In the genomic region with DNA sequence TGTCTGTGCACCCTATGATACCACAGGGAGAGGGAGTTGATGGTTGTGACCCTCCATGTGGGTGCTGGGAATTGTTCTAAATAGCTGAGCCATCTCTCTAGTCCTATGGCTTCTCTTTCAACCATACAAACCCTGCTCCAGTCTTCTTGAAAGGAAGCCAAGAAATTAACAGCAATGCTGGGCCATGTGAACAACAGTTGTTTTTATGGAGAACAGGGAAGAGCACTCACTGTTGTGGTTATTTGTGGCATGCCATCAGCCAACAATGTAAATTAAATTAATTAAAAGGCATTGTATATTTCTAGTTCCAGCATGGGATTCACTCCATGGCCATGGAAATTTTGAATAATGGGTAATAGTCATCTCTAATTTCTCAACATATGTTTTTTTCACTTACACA, we compare ENCODE assay signal across 25 mouse cellular contexts.
A peak's percentile ranks its signal among the peaks of the same experiment; 100 is the strongest.
DNase-seq lines count a peak whose midpoint lies in the region; ATAC-seq lines count a peak whose summit lies in the region.
"Had no signal": no experiment of that assay in that cellular context is flagged by ENCODE, and none has a peak within 500 bp of the region (broad histone marks: within the 10 kb centered on the region; RNA-seq: fewer than 3 reads in every experiment).

No protein-coding gene starts in this region.

- no peak overlapping the region for H3K27ac ChIP-seq in embryonic facial prominence, embryonic 14.5 days (replicated peaks; ENCODE audit: low read depth, low read length)
- H3K27ac ChIP-seq in embryonic facial prominence, embryonic 10.5 days (replicated peaks), result no peak overlapping the region
- H3K27ac ChIP-seq: embryonic facial prominence, embryonic 12.5 days; forebrain, embryonic 12.5 days had no signal

- no peaks in the 10 kb centered on the region for H3K4me1 ChIP-seq in embryonic facial prominence, embryonic 14.5 days (ENCODE audit: control insufficient read depth, insufficient read depth, low read length)
- no peaks in the 10 kb centered on the region for H3K4me1 ChIP-seq in embryonic facial prominence, embryonic 10.5 days
- H3K4me1 ChIP-seq: embryonic facial prominence, embryonic 12.5 days had no signal

- no peak overlapping the region for H3K4me3 ChIP-seq in embryonic facial prominence, embryonic 14.5 days (ENCODE audit: low read depth, low read length)
- H3K4me3 ChIP-seq in embryonic facial prominence, embryonic 10.5 days, result no peak overlapping the region
- H3K4me3 ChIP-seq: embryonic facial prominence, embryonic 12.5 days; forebrain, embryonic 12.5 days; forebrain, embryonic 15.5 days had no signal

- no peak overlapping the region for H3K9ac ChIP-seq in embryonic facial prominence, embryonic 14.5 days (ENCODE audit: low read depth, low read length)
- H3K9ac ChIP-seq: embryonic facial prominence, embryonic 12.5 days; forebrain, embryonic 12.5 days; forebrain, embryonic 15.5 days; forebrain, postnatal 0 days had no signal

- H3K9me3 ChIP-seq in embryonic facial prominence, embryonic 14.5 days (ENCODE audit: control insufficient read depth, low read length), result no peaks in the 10 kb centered on the region
- H3K9me3 ChIP-seq in embryonic facial prominence, embryonic 10.5 days, result no peaks in the 10 kb centered on the region
- H3K9me3 ChIP-seq: embryonic facial prominence, embryonic 12.5 days; forebrain, embryonic 12.5 days; forebrain, embryonic 15.5 days had no signal

- DNase-seq in embryonic facial prominence, embryonic 14.5 days (ENCODE audit: low spot score), result peak; percentile 55
- no peak for DNase-seq in embryonic facial prominence, embryonic 10.5 days (ENCODE audit: low spot score)
- DNase-seq in retina, postnatal 1 day, result peak; percentile 45
- no peak for DNase-seq in retina, embryonic 14.5 days (ENCODE audit: low spot score)
- DNase-seq in kidney, adult 9 months, result no peak
- DNase-seq: adrenal gland, adult 8-10 months; adrenal gland, postnatal 14 days; adrenal gland, postnatal 36 days; B cell, adult 2 months; cerebellum, adult 11 months; cerebellum, adult 18-20 months; cerebellum, adult 8-10 months; cerebellum, adult 9-11 months; cerebellum, postnatal 14 days; cerebellum, postnatal 36 days; embryo, embryonic 11 days; forebrain, postnatal 0 days had no signal

- H3K4me2 ChIP-seq in embryonic facial prominence, embryonic 14.5 days (ENCODE audit: low read depth, low read length), result no peak overlapping the region
- H3K4me2 ChIP-seq: embryonic facial prominence, embryonic 12.5 days; forebrain, embryonic 12.5 days; forebrain, embryonic 15.5 days had no signal

- no peaks in the 10 kb centered on the region for H3K36me3 ChIP-seq in embryonic facial prominence, embryonic 14.5 days (ENCODE audit: control insufficient read depth, insufficient read depth, low read length)
- no peaks in the 10 kb centered on the region for H3K36me3 ChIP-seq in embryonic facial prominence, embryonic 10.5 days (replicated peaks)
- H3K36me3 ChIP-seq: embryonic facial prominence, embryonic 12.5 days; forebrain, embryonic 12.5 days; forebrain, embryonic 15.5 days; G1E had no signal

- no peak for ATAC-seq in embryonic facial prominence, embryonic 14.5 days (ENCODE audit: low read depth)
- ATAC-seq: activated CD4-positive, CD25-positive, alpha-beta regulatory T cell, adult 4 months; CD4-positive, CD25-positive, alpha-beta regulatory T cell, adult 4 months; forebrain, embryonic 15.5 days; forebrain, postnatal 0 days; Patski had no signal

- no peaks in the 10 kb centered on the region for H3K27me3 ChIP-seq in embryonic facial prominence, embryonic 14.5 days (replicated peaks; ENCODE audit: control insufficient read depth, insufficient read depth, low read length)
- H3K27me3 ChIP-seq in embryonic facial prominence, embryonic 10.5 days (replicated peaks; ENCODE audit: low read depth, poor library complexity, severe bottlenecking), result no peaks in the 10 kb centered on the region
- H3K27me3 ChIP-seq: CH12.LX; embryonic facial prominence, embryonic 12.5 days; forebrain, embryonic 12.5 days; forebrain, embryonic 15.5 days; Patski had no signal

Comparison
In these comparisons a context has a peak if more than half of its experiments do, and no peak if none do; other contexts are left out.
1. DNase-seq: peak in embryonic facial prominence, embryonic 14.5 days (single experiment) and retina, postnatal 1 day (single experiment); none in embryonic facial prominence, embryonic 10.5 days (single experiment), retina, embryonic 14.5 days (single experiment) and kidney, adult 9 months (single experiment).